Mouse (Mus musculus): ENCODE measurements around the gene Ophn1.

Ophn1 gene

DNA sequence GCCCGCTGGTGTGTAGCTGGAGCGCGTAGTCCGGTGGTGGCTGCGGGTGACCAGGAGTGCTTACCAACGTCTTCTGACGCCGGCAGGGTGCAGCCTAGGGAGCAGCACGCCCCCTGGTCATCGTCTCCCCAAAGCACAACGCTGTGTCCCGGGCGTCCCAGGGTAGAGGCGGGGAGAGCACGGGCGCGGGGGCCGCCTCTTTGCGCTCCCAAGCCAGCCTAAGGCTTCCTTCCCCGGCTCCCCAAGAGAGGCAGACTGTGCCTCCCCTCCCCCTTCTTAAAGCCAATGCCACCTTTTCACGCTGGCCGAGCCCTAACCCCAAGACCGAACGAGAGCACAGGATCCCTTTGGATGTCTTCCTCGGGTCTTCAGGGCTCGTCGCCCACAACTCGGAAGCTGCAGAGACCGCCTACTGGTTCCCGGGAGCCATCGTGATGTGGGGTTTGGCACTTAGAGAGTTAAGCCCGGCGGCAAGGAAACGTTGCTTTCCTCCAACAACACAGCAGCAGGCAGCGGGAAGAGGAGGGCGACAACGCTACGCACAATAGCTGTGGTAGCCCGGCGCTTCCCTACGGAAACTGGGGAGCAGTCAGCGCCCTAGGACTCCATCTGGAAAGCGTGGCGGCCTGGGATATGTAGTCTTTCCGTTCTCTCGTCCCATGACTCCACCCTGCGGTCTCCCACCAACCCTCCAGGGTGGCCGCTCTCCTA lies at the start of gene Ophn1:
Ophn1 (minus strand) TSS at position 620 of the 711 bp plus-strand sequence.
- no peak for DNase-seq (ENCODE audit: low read depth, low spot score)

GRCm38 (mm10) chrX:98937555-98938294 lies 46.9 kb upstream of the Ophn1 start:
- peak; percentile 94 for DNase-seq (ENCODE audit: low read depth, low spot score)

DNA sequence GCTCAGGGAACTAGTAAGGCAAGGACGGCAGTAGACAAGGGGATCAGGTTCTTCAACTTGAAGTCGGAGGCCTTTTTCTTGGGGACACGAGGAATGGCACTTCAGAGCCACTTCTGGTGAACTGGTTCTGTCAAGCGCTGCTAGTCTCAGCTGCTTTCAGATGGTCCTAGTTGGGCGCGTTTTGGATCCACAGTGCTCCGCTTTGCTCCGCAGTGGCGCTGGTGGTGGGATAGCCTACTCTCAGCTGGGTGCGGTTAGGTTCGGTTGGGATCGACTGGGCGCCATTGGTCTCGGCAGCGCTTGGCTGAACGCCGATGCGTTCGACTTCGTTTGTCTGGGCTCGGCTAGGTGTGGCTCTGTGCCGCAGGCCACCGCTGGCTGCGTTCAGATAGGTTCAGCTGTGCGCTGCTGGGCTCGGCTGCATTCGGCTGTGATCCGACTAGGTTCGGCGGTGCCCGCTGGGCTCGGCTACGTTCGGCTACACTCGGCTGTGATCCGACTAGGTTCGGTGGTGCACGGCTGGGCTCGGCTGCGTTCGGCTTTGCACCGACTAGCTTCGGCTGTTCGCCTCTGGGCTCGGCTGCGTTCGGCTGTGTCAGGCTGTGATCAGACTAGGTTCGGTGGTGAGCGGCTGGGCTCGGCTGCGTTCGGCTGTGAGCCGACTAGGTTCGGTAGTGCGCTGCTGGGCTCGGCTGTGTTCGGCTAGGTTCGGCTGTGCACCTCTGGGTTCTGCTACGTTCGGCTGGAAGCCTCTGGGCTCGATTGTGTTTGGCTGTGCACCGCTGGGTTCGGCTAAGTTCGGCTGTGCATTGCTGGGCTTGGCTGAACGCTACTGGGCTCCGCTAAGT lies 46.1 kb upstream of the Ophn1 start:
- DNase-seq (ENCODE audit: low read depth, low spot score) = peak; percentile 93

GRCm38 (mm10) chrX:98936101-98936500 lies 45.3 kb upstream of the Ophn1 start, which contains the start of gene Yipf6:
Yipf6 (plus strand) TSS chrX:98936316.
- DNase-seq (ENCODE audit: low read depth, low spot score) = no peak

GRCm38 (mm10) chrX:98919423-98919822 lies 28.6 kb upstream of the Ophn1 start:
- peak; percentile 5 for DNase-seq (ENCODE audit: low read depth, low spot score)

DNA sequence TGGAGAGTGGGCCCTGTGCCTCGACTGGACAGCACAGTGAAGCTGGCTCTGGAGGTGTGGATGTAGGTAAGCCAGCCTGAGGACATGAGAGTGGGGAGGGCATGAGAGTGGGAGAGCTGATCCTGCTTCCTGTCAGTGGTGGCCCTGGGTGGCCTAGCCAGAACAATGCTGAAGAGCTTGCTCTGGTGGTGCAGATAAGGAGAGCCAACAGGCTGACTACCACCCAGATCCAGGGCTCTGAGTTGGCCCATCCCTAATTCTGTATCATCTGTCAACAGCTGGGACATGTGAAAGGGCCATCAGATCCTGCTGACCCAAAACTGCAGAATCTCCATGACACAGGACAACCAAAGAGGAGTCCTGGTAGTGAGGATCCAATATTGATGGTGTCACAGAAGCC lies 18.1 kb upstream of the Ophn1 start:
- DNase-seq (ENCODE audit: low read depth, low spot score) = no peak

DNA sequence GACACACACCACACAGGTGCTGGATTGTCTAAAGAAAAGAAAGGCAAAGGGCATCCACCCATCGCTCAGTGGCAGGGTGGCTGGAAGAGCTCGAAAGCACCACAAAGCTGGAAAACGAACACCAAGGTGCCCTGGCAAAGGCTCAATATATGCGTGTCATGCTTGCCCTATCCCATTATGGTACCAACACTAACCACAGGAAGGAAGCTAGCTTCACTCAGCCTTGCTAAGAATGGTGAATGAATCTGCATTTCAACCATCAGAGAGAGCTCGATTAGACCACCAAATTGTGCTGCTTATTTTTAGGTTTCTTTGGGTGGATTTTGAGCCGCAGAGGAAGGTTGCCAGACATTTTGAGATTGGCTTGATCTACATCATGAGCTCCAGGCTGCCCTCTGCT lies 13.4 kb upstream of the Ophn1 start:
- no peak for DNase-seq (ENCODE audit: low read depth, low spot score)

- DNase-seq (ENCODE audit: low read depth, low spot score) = no peak
Measured at GRCm38 (mm10) chrX:98898307-98898706, 7.5 kb upstream of the Ophn1 start.

- DNase-seq (ENCODE audit: low read depth, low spot score) = no peak
Measured at GRCm38 (mm10) chrX:98890072-98890405, 786 bp downstream of the Ophn1 start.

- no peak for DNase-seq (ENCODE audit: low read depth, low spot score)
Measured at GRCm38 (mm10) chrX:98881983-98882382, 8.8 kb downstream of the Ophn1 start.

GRCm38 (mm10) chrX:98881085-98881484 lies 9.7 kb downstream of the Ophn1 start:
- no peak for DNase-seq (ENCODE audit: low read depth, low spot score)

- DNase-seq (ENCODE audit: low read depth, low spot score) = no peak
Measured at GRCm38 (mm10) chrX:98880314-98880713, 10.5 kb downstream of the Ophn1 start.

GRCm38 (mm10) chrX:98875144-98875543 lies 15.7 kb downstream of the Ophn1 start:
- DNase-seq (ENCODE audit: low read depth, low spot score) = no peak

DNA sequence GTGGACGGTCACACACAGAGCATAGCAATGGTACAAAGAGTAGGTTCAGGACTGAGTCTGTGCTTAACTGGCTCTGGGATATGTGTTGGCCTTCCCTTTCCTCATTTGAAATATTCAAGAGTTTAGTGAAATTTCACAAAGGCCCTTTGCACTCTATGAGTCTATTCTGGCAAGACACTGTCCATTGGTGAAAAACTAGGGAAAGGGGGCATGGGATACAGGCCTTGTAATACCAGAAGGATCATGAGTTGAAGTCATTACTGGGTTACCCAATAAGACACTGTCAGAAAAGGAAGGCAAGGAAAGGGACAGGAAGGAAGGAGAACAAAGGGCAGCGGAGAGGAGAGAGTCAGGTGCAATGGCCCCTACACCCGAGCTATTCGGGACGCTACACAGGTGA lies 16.7 kb downstream of the Ophn1 start:
- DNase-seq (ENCODE audit: low read depth, low spot score) = no peak

- DNase-seq (ENCODE audit: low read depth, low spot score) = no peak
Measured at GRCm38 (mm10) chrX:98872064-98872463, 18.8 kb downstream of the Ophn1 start.

- no peak for DNase-seq (ENCODE audit: low read depth, low spot score)
Measured at GRCm38 (mm10) chrX:98870541-98870940, 20.3 kb downstream of the Ophn1 start.

DNA sequence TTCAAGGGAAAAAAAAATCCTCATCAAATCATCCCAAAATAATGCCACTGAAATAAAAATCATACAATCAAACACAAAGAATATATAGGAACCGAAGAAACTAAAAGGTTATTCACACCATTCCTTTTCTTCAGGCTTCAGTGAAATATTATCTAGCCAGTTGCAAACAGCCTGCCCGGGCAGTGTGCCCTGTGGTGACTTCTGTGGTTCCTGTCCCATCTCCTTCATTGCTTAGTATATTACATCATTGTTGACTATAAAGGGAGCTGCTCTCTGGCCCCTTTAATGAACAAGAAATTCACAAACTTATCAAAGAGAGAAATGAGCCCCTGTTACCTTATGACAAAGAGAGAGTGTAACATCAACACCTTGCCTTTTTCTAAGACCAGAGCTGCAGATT lies 21.1 kb downstream of the Ophn1 start:
- DNase-seq (ENCODE audit: low read depth, low spot score) = no peak

- no peak for DNase-seq (ENCODE audit: low read depth, low spot score)
Measured at GRCm38 (mm10) chrX:98869165-98869564, 21.7 kb downstream of the Ophn1 start.

DNA sequence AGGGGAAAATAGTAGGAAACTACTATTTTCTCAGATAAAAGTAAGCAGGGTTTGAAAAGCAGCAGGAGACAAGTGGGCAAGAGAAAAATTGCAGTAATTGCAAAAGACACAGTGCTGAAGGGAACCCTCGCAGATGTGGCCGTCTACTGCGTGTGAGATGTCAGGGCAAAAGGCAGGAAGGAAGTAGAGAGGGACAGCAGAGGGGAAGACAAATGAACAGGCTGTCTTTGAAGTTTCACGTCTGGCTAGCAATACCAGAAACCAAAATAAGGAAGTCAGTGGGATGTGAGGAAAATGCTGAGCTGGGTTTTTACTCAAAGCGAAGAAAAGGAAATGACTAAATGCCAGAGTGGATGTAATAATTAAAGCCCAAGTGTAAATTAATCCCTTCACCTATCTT lies 30.7 kb downstream of the Ophn1 start:
- no peak for DNase-seq (ENCODE audit: low read depth, low spot score)

DNA sequence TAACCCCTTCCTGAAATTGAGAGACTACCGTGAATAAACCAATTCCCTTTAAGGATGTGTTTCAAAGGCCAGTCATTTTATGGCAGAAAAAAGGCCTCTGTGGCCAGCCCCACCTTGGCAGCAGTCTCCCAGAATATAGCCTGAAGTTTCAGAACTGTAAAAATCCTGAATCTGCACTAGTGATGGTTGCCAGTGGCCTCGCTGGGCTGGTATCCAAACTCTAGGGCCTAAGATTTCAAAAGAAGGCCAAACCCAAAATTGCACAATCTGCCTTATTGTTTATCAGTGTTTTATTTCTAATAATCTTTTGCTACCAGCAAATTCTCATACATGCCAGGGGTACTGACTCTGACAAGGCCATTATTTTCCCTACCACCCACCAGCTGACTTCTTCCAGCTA lies 34.8 kb downstream of the Ophn1 start:
- DNase-seq (ENCODE audit: low read depth, low spot score) = no peak

DNA sequence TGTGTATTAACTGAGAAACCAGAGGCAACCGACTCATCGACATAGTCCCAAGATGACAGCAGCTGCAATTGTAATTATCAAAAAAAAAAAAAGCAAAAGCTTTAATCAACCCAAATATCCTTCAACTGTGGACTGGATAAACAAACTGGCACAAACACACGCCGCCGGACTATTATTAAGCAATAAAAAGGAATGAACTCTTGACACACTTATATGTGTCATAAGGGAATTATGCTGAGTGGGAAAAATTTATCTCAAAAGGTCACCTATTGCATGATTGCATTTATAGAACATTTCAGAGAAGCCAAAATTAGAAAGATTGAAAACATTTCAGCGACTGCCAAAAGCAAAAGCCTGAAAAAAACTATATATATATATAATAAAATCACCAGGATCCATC lies 40.0 kb downstream of the Ophn1 start:
- no peak for DNase-seq (ENCODE audit: low read depth, low spot score)

DNA sequence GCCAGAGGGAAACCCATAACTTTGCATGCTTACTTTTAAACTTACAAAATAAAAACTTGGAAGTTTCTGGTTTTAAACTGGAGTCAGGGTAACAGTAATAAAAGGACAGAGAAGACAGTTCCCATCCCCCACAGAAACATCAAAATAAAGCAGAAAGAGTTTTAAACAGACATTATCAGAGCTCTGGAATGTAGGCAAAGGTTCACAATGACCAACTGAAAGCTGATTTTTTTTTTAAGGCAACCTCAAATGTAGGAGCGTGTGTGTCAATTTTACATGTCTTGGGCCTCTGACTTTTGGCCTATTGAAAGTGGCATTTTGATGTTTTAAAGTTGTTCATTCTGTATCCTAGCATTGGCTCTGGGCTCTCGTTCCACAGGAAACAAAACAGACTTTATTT lies 49.2 kb downstream of the Ophn1 start:
- DNase-seq (ENCODE audit: low read depth, low spot score) = peak; percentile 1
